Mouse (Mus musculus): ENCODE results near the gene Calml4. TPM values are rescaled to one million over a fixed set of nuclear protein-coding genes. Genes with fewer than 3 reads are reported as not detected.

Calml4 gene
- polyA plus RNA-seq, 1 experiment from 2014 or later, result 4.4 TPM

DNA sequence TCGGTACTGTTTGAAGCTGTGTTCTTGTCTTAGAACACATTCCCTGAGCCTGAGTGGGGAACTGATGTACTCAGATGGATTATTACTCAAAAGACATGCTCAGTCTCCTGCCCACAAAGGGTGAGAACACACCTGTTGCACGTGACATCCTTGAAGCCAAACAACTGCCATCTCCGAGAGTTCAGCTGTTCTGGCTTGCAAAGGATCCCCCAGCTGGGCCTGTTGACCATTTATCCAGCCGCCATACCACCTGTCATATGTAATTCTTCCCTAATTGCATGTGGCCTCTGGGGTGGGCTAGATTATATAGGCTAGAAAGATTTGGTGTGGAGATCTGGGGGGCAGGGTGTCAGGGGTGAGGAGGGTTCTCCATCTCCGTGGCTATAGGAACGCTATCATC is 37.1 kb upstream of the Calml4 start:
- no peaks in the 10 kb centered on the region for H3K27me3 ChIP-seq (ENCODE audit: low read depth, poor library complexity, severe bottlenecking)
- no peaks in the 10 kb centered on the region for H3K36me3 ChIP-seq
- H3K4me1 ChIP-seq, result peaks cover 10% of the 10 kb centered on the region
- no peaks in the 10 kb centered on the region for H3K9me3 ChIP-seq (replicated peaks)
- 87% methylated on average over 6 of the region's 6 CpGs for WGBS
- no peak overlapping the region for H3K27ac ChIP-seq
- no peak for DNase-seq (ENCODE audit: low spot score)
- no peak overlapping the region for H3K4me3 ChIP-seq

GRCm38 (mm10) chr9:62821811-62822210 is 36.1 kb upstream of the Calml4 start:
- H3K9me3 ChIP-seq (replicated peaks), result no peaks in the 10 kb centered on the region
- no peak for DNase-seq (ENCODE audit: low spot score)
- 98% methylated on average over 7 of the region's 7 CpGs for WGBS
- H3K4me3 ChIP-seq, result no peak overlapping the region
- peaks cover 20% of the 10 kb centered on the region for H3K4me1 ChIP-seq
- no peaks in the 10 kb centered on the region for H3K27me3 ChIP-seq (ENCODE audit: low read depth, poor library complexity, severe bottlenecking)
- H3K36me3 ChIP-seq, result no peaks in the 10 kb centered on the region
- no peak overlapping the region for H3K27ac ChIP-seq

GRCm38 (mm10) chr9:62825791-62826393 is 32.0 kb upstream of the Calml4 start:
- Histone ChIP-seq H3K27ac (peak overlapping the region; percentile 87), H3K36me3 (no peaks in the 10 kb centered on the region), H3K4me3 (peak overlapping the region; percentile 26; the same call in 1 of the 2 replicates), H3K4me1 (peaks cover 43% of the 10 kb centered on the region), H3K9me3 (replicated peaks) (no peaks in the 10 kb centered on the region), H3K27me3 (ENCODE audit: low read depth, poor library complexity, severe bottlenecking) (no peaks in the 10 kb centered on the region)
- WGBS, result 4% methylated on average over 8 of the region's 9 CpGs
- DNase-seq (ENCODE audit: low spot score), result peak; percentile 64

- no peaks in the 10 kb centered on the region for H3K27me3 ChIP-seq (ENCODE audit: low read depth, poor library complexity, severe bottlenecking)
- peak overlapping the region; percentile 87 for H3K27ac ChIP-seq
- H3K4me3 ChIP-seq, result peak overlapping the region; percentile 26; the same call in 1 of the 2 replicates
- H3K36me3 ChIP-seq, result no peaks in the 10 kb centered on the region
- whole genome bisulfite sequencing, result 5% methylated on average over 7 of the region's 7 CpGs
- DNase-seq (ENCODE audit: low spot score), result peak; percentile 49
- no peaks in the 10 kb centered on the region for H3K9me3 ChIP-seq (replicated peaks)
- H3K4me1 ChIP-seq, result peaks cover 43% of the 10 kb centered on the region
Observed at GRCm38 (mm10) chr9:62826456-62826855, 31.4 kb upstream of the Calml4 start.

GRCm38 (mm10) chr9:62827939-62828652 is 29.8 kb upstream of the Calml4 start:
- H3K27ac ChIP-seq, result peak overlapping the region; percentile 87

DNA sequence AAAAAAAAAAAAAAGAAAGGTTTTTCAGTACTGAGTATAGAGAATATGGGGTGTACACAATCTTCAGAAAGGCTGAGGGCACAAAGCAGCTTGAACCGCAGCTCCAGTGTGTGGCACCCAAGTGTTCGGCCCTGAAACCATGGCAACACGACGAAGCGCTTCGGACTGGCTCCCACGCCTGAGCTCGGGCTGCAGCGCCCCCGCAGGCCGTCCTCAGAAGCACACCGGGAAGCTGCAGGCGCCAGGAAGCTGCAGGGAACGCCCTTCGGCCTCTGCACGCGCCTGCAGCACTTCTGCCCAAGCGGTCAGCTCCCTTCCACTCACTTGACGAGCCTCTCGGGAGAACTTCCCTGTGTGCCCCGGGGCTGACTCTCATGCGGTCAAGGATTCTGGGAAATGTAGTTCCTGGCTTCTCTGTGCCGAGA is 29.2 kb upstream of the Calml4 start:
- peaks cover 43% of the 10 kb centered on the region for H3K4me1 ChIP-seq
- peak overlapping the region; percentile 38 for H3K4me3 ChIP-seq
- under 1% methylated on average over 23 of the region's 23 CpGs for WGBS
- DNase-seq (ENCODE audit: low spot score), result peak; percentile 97
- H3K27me3 ChIP-seq (ENCODE audit: low read depth, poor library complexity, severe bottlenecking), result no peaks in the 10 kb centered on the region
- no peaks in the 10 kb centered on the region for H3K9me3 ChIP-seq (replicated peaks)
- no peaks in the 10 kb centered on the region for H3K36me3 ChIP-seq
- H3K27ac ChIP-seq, result peak overlapping the region; percentile 63

More at GRCm38 (mm10) chr9:62827939-62828652, 29.8 kb upstream of the Calml4 start:
- H3K9me3 ChIP-seq (replicated peaks), result no peaks in the 10 kb centered on the region
- WGBS, result 8% methylated on average over 24 of the region's 24 CpGs
- H3K27me3 ChIP-seq (ENCODE audit: low read depth, poor library complexity, severe bottlenecking), result no peaks in the 10 kb centered on the region
- no peaks in the 10 kb centered on the region for H3K36me3 ChIP-seq
- peak overlapping the region; percentile 38 for H3K4me3 ChIP-seq
- peaks cover 43% of the 10 kb centered on the region for H3K4me1 ChIP-seq
- peak; percentile 53 for DNase-seq (ENCODE audit: low spot score)

DNA sequence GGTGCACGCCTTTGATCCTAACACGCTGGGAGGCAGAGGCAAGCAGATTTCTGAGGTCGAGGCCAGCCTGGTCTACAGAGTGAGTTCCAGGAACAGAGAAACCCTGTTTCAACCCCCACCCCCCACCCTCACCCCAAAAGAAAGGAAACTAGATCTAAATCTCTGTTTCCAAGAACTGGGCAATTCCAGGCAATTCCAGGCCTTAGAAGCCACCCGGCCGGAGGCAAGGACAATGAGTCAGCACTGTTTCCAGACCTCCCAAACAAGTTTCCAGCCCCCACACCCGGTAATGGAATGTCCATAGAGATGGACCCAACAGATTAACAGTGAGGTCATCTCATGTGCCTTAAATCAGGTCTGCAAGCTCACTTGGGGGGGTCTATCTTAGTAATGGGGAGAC is 28.0 kb upstream of the Calml4 start:
- Histone ChIP-seq H3K9me3 (replicated peaks) (no peaks in the 10 kb centered on the region), H3K36me3 (no peaks in the 10 kb centered on the region), H3K27me3 (ENCODE audit: low read depth, poor library complexity, severe bottlenecking) (no peaks in the 10 kb centered on the region), H3K4me3 (no peak overlapping the region), H3K4me1 (peaks cover 43% of the 10 kb centered on the region), H3K27ac (no peak overlapping the region)
- 83% methylated on average over 6 of the region's 6 CpGs for WGBS
- DNase-seq (ENCODE audit: low spot score), result no peak

GRCm38 (mm10) chr9:62834906-62835305 is 23.0 kb upstream of the Calml4 start:
- Histone ChIP-seq H3K27me3 (ENCODE audit: low read depth, poor library complexity, severe bottlenecking) (no peaks in the 10 kb centered on the region), H3K36me3 (no peaks in the 10 kb centered on the region), H3K9me3 (replicated peaks) (no peaks in the 10 kb centered on the region), H3K4me3 (no peak overlapping the region), H3K27ac (no peak overlapping the region), H3K4me1 (peaks cover 32% of the 10 kb centered on the region)
- WGBS, result 88% methylated on average over 5 of the region's 5 CpGs
- DNase-seq (ENCODE audit: low spot score), result no peak

DNA sequence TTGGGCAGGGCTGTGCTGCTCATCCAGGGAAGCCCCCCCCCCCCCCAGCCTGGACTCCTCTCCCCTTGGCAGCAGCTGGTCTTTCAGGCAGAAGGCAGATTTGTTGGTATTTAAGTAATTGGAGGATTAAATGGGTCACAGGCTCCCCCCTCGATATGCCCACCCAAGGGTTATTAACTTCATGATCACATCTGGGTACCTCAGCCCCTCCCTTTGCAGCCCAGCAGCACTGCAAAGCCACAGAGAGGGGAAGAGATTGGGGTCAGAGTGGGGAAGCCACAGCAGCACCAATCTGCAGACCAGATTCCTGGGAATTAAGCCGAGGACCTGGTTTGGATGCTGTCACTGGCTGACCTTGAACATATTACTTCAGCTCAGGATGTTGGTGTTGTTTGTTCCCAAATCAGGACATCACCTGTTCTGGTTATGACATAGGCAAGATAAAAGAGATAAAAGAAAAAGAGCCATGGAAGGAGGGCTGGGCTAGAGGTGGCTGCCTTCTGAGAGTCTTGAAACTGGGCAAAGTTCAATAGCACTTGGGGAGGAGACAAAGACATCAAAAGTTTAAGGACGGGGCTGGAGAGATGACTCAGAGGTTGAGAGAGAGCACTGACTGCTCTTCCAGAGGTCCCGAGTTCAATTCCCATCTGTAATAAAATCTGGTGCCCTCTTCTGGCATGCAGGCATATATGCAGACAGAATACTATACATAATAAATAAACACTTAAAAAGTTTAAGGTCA is 22.0 kb upstream of the Calml4 start:
- H3K4me3 ChIP-seq, result no peak overlapping the region
- H3K27ac ChIP-seq, result no peak overlapping the region
- H3K36me3 ChIP-seq, result no peaks in the 10 kb centered on the region
- H3K4me1 ChIP-seq, result peaks cover 35% of the 10 kb centered on the region
- H3K27me3 ChIP-seq (ENCODE audit: low read depth, poor library complexity, severe bottlenecking), result no peaks in the 10 kb centered on the region
- no peaks in the 10 kb centered on the region for H3K9me3 ChIP-seq (replicated peaks)
- DNase-seq (ENCODE audit: low spot score), result no peak
- 58% methylated on average over 4 of the region's 4 CpGs for WGBS

DNA sequence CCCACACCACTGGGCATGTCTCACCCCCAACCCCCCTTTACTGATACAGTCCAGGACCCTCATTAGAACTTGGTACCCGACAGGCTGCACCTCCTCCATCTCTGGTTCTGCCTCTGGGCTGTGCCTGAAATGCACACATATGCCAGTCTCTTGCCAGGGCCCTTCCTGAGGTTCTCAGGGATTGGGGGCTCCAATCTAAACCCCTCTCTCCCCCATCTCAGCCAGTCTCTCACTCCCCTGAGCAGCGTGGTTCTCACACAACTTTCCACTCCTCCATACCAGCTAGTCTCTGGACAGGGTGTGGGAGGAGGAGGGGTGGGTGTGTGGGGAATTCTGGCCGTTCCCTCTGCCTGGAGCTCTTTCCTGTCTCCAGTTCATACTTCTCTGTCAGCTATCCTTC is 20.3 kb upstream of the Calml4 start:
- H3K4me3 ChIP-seq, result peak overlapping the region; percentile 89
- peaks cover 6% of the 10 kb centered on the region; the same call in 1 of the 2 replicates for H3K36me3 ChIP-seq
- no peaks in the 10 kb centered on the region for H3K27me3 ChIP-seq (ENCODE audit: low read depth, poor library complexity, severe bottlenecking)
- WGBS, result 63% methylated on average over 3 of the region's 3 CpGs
- no peaks in the 10 kb centered on the region for H3K9me3 ChIP-seq (replicated peaks)
- DNase-seq (ENCODE audit: low spot score), result no peak
- peaks cover 35% of the 10 kb centered on the region for H3K4me1 ChIP-seq
- H3K27ac ChIP-seq, result peak overlapping the region; percentile 98

DNA sequence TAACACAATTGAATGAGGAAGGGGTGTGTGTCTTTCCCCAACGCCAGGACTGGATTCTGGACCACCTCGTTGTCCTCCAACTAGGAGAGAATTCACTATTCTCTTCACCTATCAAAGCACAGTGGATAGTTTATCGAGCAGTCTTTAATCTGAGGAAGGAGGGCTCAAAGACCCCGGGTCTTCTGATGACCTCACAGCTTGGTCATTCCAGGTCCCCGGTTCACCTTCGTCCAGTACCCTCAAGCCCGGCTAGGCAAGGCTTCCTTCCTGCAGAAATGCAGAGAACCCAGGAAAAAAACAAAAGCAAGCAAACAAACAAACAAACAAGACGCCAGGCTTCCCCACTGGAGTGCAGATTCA is 19.8 kb upstream of the Calml4 start:
- Histone ChIP-seq H3K27ac (peak overlapping the region; percentile 98), H3K9me3 (replicated peaks) (no peaks in the 10 kb centered on the region), H3K36me3 (peaks cover 6% of the 10 kb centered on the region; the same call in 1 of the 2 replicates), H3K4me3 (peak overlapping the region; percentile 89), H3K27me3 (ENCODE audit: low read depth, poor library complexity, severe bottlenecking) (no peaks in the 10 kb centered on the region), H3K4me1 (peaks cover 35% of the 10 kb centered on the region)
- DNase-seq (ENCODE audit: low spot score), result no peak
- 15% methylated on average over 8 of the region's 8 CpGs for WGBS

GRCm38 (mm10) chr9:62838506-62839171 is 19.2 kb upstream of the Calml4 start, which contains the start of gene Cln6:
Cln6 (plus strand) TSS chr9:62838785.
- peak within 1 kb of the TSS; percentile 89 for H3K4me3 ChIP-seq
- H3K4me1 ChIP-seq, result peaks cover 35% of the 10 kb centered on the region
- DNase-seq (ENCODE audit: low spot score), result peak; percentile 87
- H3K27ac ChIP-seq, result peak within 1 kb of the TSS; percentile 98
- H3K27me3 ChIP-seq (ENCODE audit: low read depth, poor library complexity, severe bottlenecking), result no peaks in the 10 kb centered on the region
- no peaks in the 10 kb centered on the region for H3K9me3 ChIP-seq (replicated peaks)
- under 1% methylated on average over 48 of the region's 48 CpGs for WGBS
- peaks cover 6% of the 10 kb centered on the region; the same call in 1 of the 2 replicates for H3K36me3 ChIP-seq
